Mouse (Mus musculus): ENCODE results near the gene Trim43a. TPM values are rescaled to one million over a fixed set of nuclear protein-coding genes. Genes with fewer than 3 reads are reported as not detected.
A peak's percentile ranks its signal among the peaks of the same experiment; 100 is the strongest.
"Not testable (repeated sequence)": the region's sequence is repeated elsewhere in the genome, so short reads cannot be mapped to it uniquely, and the experiment has no call there.

Trim43a gene
- total RNA-seq (2021), result 1 to 10 TPM; 1.8 TPM
- long read RNA-seq, experiment 1, result 0 reads
- long read RNA-seq, experiment 2, result 0 reads

- DNase-seq (ENCODE audit: low spot score in 2 of 2); intact Hi-C loops (cut with DNase I): not testable (repeated sequence)
Measured at GRCm38 (mm10) chr9:88580591-88580990, at the start of gene Trim43a. Gene Trim43a, plus strand, starts transcription at chr9:88580891.

- intact Hi-C loops (cut with DNase I), result no loop called here
Measured at GRCm38 (mm10) chr9:88534093-88534492, 46.6 kb upstream of the Trim43a start.

GRCm38 (mm10) chr9:88539546-88540224, 41.0 kb upstream of the Trim43a start:
- no peak for DNase-seq (ENCODE audit: low spot score in 2 of 2)
- intact Hi-C loops (cut with DNase I), result no loop called here

More at GRCm38 (mm10) chr9:88534093-88534492, 46.6 kb upstream of the Trim43a start:
- DNase-seq (ENCODE audit: low spot score in 2 of 2), result no peak

- intact Hi-C loops (cut with DNase I), result loop anchor here (2.0 kb wide), 1 partner anchor 302 kb away; no protein-coding TSS in a partner anchor
- DNase-seq (ENCODE audit: low spot score in 2 of 2), result peak; percentile 45 to 56
Measured at GRCm38 (mm10) chr9:88542816-88543215, 37.9 kb upstream of the Trim43a start.

- DNase-seq (ENCODE audit: low spot score in 2 of 2), result peak; percentile 45 to 52
- intact Hi-C loops (cut with DNase I), result no loop called here
Measured at GRCm38 (mm10) chr9:88545534-88545933, 35.2 kb upstream of the Trim43a start.

- intact Hi-C loops (cut with DNase I), result no loop called here
- peak; percentile 29 to 42 for DNase-seq (ENCODE audit: low spot score in 2 of 2)
Measured at GRCm38 (mm10) chr9:88546166-88546565, 34.5 kb upstream of the Trim43a start.

GRCm38 (mm10) chr9:88546657-88547056, 34.0 kb upstream of the Trim43a start:
- intact Hi-C loops (cut with DNase I), result no loop called here

GRCm38 (mm10) chr9:88547270-88547669, 33.4 kb upstream of the Trim43a start:
- peak; percentile 33 to 57 for DNase-seq (ENCODE audit: low spot score in 2 of 2)
- intact Hi-C loops (cut with DNase I), result no loop called here

More at GRCm38 (mm10) chr9:88546657-88547056, 34.0 kb upstream of the Trim43a start:
- DNase-seq (ENCODE audit: low spot score in 2 of 2), result no peak

GRCm38 (mm10) chr9:88547851-88548613, 32.7 kb upstream of the Trim43a start, which contains the start of gene Zfp949:
Gene Zfp949, plus strand, starts transcription at chr9:88548020.
- intact Hi-C loops (cut with DNase I), result no loop called here
- DNase-seq (ENCODE audit: low spot score in 2 of 2), result peak; percentile 77 to 90

GRCm38 (mm10) chr9:88548614-88548945, 32.1 kb upstream of the Trim43a start:
- intact Hi-C loops (cut with DNase I), result no loop called here
- DNase-seq (ENCODE audit: low spot score in 2 of 2), result no peak

- intact Hi-C loops (cut with DNase I), result no loop called here
- no peak for DNase-seq (ENCODE audit: low spot score in 2 of 2)
Measured at GRCm38 (mm10) chr9:88553071-88553470, 27.6 kb upstream of the Trim43a start.

GRCm38 (mm10) chr9:88558146-88558545, 22.5 kb upstream of the Trim43a start:
- intact Hi-C loops (cut with DNase I), result loop anchor here (5.0 kb wide), 1 partner anchor 149 kb away; no protein-coding TSS in a partner anchor
- no peak for DNase-seq (ENCODE audit: low spot score in 2 of 2)

- intact Hi-C loops (cut with DNase I), result not testable (repeated sequence)
- DNase-seq (ENCODE audit: low spot score in 2 of 2), result peak in 1 of 2 experiments; percentile 63
Measured at GRCm38 (mm10) chr9:88561476-88561875, 19.2 kb upstream of the Trim43a start.

- DNase-seq (ENCODE audit: low spot score in 2 of 2); intact Hi-C loops (cut with DNase I): not testable (repeated sequence)
Measured at GRCm38 (mm10) chr9:88570471-88570870, 10.2 kb upstream of the Trim43a start.

- DNase-seq (ENCODE audit: low spot score in 2 of 2); intact Hi-C loops (cut with DNase I): not testable (repeated sequence)
Measured at GRCm38 (mm10) chr9:88593708-88594107, 13.0 kb downstream of the Trim43a start.

GRCm38 (mm10) chr9:88599206-88600162, 18.8 kb downstream of the Trim43a start:
- intact Hi-C loops (cut with DNase I), result not testable (repeated sequence)
- peak; percentile 99 to 100 for DNase-seq (ENCODE audit: low spot score in 2 of 2)

GRCm38 (mm10) chr9:88625803-88626514, 45.3 kb downstream of the Trim43a start:
- intact Hi-C loops (cut with DNase I); DNase-seq (ENCODE audit: low spot score in 2 of 2): not testable (repeated sequence)

GRCm38 (mm10) chr9:88638125-88638524, 57.4 kb downstream of the Trim43a start:
- intact Hi-C loops (cut with DNase I); DNase-seq (ENCODE audit: low spot score in 2 of 2): not testable (repeated sequence)

Data from left cerebral cortex, postnatal 14 days (tissue).